Mouse (Mus musculus): ENCODE results near the gene Klhl3.

Klhl3 gene

GRCm38 (mm10) chr13:58023726-58024453 is 89.5 kb downstream of the Klhl3 start:
- DNase-seq (ENCODE audit: low spot score), result no peak

DNA sequence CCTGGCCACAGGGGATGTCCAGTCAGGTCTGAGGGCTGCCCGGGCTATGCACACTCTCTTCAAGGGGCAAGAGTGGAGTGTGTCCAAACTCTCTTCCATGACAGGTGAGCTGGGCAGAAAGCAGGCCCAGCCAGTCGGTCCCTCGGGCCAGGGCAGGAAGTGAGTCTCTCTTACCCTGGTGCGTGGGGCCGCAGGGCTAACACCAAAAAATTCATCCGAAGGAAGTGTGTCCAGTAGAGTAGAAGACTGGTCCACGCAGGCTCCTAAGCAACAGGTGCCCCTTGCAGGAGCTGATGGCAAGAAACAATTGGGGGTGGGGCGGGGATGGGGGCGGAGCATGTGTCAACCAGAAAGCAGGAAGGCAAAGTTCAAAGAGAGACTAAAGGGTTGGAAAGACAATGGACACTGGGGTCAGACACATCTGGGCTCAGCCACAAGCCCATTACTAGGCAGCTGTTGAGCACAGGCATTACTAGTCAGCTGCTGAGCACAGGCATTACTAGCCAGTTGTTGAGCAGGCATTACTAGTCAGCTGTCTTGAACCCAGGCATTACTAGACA is 90.3 kb downstream of the Klhl3 start:
- peak; percentile 52 for DNase-seq (ENCODE audit: low spot score)

- no peak for DNase-seq (ENCODE audit: low spot score)
Measured at GRCm38 (mm10) chr13:58020428-58020827, 93.0 kb downstream of the Klhl3 start.

DNA sequence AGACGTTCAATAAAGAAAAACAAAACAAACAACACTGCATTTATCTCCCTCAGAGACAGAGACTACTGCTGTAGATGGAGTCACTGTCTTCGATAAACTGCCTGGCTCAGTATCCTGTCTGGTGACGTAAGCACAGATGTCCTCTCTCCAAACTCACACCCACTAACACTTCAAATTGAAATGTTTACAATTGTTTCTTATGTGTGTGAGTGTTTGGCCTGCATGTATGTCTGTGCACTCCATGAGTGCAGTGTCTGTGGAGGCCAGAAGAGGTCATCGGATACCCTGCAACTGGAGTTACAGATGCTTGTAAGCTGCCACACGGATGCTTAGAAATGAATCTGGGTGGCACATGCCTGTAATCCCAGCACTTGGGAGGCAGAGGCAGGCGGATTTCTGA is 96.1 kb downstream of the Klhl3 start:
- no peak for DNase-seq (ENCODE audit: low spot score)

- DNase-seq (ENCODE audit: low spot score), result peak; percentile 40
Measured at GRCm38 (mm10) chr13:58012067-58012925, 101.1 kb downstream of the Klhl3 start.

- DNase-seq (ENCODE audit: low spot score), result no peak
Measured at GRCm38 (mm10) chr13:58011526-58011925, 101.9 kb downstream of the Klhl3 start.

DNA sequence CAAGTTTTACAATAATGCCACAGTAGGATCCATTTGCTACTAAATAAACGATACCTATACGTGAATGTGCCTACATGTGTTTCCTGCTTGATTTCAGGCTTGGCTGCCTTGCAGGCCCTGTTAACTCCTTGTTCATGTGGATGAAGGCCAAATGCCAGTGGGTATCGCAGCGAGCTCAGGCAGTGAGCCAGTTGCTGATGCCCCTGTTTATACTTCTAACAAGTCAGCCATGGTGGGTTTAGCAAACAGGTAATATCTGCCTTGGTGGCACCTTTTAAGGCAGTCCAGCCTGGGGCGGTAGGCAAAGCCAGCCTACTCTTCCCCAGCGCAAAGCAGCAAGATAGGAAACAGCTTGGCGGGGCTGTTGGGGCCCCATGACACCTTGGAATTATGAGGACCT is 103.0 kb downstream of the Klhl3 start:
- no peak for DNase-seq (ENCODE audit: low spot score)

GRCm38 (mm10) chr13:58009275-58009674 is 104.1 kb downstream of the Klhl3 start:
- DNase-seq (ENCODE audit: low spot score), result no peak

DNA sequence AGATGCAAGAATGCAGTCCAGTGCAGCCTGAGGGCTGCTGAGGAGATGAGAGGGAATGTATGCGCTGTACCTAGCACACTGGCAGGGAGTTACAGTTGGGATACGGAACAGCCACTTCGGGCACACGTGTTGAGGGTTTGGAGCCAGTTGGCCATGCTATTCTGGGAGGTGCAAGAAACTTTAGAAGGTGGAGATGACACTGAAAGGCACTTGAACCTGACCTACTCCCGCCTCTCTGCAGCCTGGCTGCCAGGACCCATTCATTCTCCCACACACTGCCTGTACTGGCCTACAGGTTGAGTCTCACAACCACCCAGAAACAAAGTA is 105.4 kb downstream of the Klhl3 start:
- DNase-seq (ENCODE audit: low spot score), result no peak

GRCm38 (mm10) chr13:58007256-58008037 is 105.9 kb downstream of the Klhl3 start:
- no peak for DNase-seq (ENCODE audit: low spot score)

DNA sequence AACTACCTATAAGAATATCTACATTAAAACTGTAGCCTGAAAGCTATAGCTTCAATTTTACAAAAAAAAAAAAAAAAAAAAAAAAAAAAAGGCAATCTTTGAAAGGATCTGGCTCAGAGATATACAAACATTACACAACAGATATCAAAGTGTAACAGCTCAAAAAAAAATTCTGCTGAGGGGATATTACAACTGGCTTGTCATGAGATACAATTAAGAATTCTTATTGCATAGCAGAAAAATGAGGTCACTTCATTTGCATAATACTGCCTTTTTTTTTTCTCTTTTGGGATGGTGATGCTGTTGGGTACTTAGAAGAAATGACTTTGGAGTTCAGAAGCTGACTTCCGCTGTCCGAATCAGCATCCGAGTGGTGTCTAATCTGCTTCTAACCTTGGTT is 111.6 kb downstream of the Klhl3 start:
- no peak for DNase-seq (ENCODE audit: low spot score)

- no peak for DNase-seq (ENCODE audit: low spot score)
Measured at GRCm38 (mm10) chr13:57996536-57996935, 116.9 kb downstream of the Klhl3 start.

GRCm38 (mm10) chr13:57995864-57996263 is 117.5 kb downstream of the Klhl3 start:
- peak; percentile 30 for DNase-seq (ENCODE audit: low spot score)

- DNase-seq (ENCODE audit: low spot score), result no peak
Measured at GRCm38 (mm10) chr13:57984637-57985036, 128.8 kb downstream of the Klhl3 start.

DNA sequence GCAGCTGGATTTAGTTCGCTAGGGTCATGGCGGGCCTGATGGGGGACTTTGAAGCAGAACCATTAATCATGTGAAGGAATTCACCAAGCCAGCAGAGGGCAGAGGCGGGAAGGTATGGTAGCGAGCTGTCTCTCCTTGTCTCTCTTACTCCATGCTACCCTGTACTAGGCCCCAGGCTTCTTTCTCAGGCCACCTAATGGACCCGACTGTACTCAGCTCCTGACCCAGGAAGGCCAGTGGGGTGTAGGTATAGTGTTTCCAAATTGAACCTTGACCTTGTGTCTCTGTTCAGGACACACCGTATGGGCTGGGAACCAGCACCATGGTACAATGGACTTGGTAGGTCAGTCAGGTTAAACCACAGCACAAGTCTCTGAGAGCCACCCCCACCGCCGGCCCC is 129.2 kb downstream of the Klhl3 start:
- DNase-seq (ENCODE audit: low spot score), result peak; percentile 51

DNA sequence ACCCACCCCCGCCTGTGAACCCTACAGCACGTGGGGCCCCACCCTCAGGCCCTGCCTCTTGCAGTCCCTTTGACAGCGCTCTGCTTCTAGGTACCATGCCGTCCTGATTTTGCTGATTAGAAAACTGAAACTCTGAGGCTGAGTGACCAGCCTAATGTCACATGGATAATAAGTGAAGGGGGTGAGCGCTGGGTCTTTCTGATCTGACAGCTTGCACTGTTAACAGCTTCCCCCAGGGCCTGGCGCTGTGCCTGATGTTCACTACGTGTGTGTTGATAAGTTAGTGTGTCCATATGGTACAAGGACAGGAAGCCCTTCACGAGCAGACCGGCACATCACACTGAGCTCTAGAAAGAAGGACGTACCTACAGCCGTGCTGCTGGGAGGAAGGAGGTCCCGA is 130.1 kb downstream of the Klhl3 start:
- no peak for DNase-seq (ENCODE audit: low spot score)

DNA sequence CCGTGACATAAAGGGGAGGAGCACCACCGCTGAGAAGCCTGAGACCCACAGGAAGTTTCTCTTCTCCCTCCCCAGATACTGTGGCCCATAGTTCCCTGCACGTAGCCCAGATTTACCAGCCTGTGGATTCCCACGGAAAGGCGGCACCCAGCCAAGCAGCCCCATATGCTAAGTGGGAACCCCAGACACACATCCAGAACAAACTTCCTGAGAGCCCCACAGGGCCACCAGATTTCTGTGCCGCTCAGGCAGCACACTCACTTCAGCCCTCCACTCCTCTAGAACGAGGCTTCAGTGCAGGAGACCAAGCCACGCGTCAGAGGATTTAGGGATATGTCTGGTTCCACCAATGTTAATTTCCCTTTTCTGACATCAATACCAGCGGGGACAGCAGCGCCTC is 130.5 kb downstream of the Klhl3 start:
- no peak for DNase-seq (ENCODE audit: low spot score)

GRCm38 (mm10) chr13:57980679-57981078 is 132.7 kb downstream of the Klhl3 start:
- DNase-seq (ENCODE audit: low spot score), result no peak

DNA sequence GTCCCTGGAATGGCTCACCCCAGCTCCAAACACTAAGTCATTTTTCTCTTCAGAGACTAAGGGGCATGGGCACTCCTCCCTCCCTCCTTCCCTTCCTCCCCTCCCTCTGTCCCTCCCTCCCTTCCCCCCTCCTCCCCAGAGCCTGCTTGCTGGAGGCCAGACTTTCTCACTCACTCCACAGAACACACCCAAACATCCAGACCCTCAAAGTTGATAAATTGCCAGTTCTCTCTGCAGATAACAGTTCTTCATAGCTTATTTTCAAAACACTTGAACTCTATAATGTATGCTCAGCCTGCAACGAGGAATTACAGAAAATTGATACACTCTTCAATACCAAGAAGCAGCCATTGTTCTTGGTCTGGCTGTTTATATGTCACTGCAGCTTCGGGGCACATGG is 133.3 kb downstream of the Klhl3 start:
- DNase-seq (ENCODE audit: low spot score), result no peak

DNA sequence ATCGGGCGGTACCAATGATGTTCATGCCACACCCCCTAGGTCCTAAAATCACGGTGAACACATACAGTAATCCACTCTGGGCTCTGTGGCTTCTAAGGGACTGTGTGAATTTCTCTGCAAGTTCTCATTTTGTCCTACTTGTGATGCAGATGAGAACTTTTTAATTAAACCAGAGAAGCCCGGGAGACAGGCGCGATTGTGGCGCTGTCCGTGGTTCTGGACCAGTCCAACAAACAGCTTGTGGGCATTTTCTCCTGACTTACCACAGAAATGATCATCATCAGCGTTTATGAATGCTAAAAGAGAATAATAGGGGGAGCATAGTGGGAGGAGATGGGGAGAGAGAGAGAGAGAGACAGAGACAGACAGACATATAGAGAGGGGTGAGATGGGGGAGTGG is 134.5 kb downstream of the Klhl3 start:
- DNase-seq (ENCODE audit: low spot score), result no peak

DNA sequence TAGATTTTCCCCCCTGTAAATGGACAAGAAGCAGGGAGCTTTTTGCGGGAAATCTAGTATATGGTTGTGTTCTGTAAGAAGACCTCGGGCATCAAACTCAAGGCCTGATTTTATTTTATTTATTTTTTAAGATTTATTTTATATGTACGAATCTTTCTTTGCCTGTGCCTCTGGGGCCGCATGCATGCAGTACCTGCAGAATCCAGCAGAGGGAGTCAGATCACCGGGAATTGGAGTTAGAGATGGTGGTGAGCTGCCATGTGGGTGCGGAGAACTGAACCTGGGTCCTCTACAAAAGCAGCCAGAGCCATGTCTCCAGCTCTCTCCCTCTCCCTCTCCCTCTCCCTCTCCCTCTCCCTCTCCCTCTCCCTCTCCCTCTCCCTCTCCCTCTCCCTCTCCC is 135.7 kb downstream of the Klhl3 start:
- no peak for DNase-seq (ENCODE audit: low spot score)

- DNase-seq (ENCODE audit: low spot score), result no peak
Measured at GRCm38 (mm10) chr13:57965658-57966057, 147.7 kb downstream of the Klhl3 start.
